Mouse (Mus musculus) thymus, postnatal 25 days (tissue): ENCODE results near the gene Arid4a.

Experiments used
- DNase-seq: peaks from one replicate; pipeline ENCODE4 v3.0.0; 2022

The Arid4a gene

GRCm38 (mm10) chr12:71015363-71016210 lies at the start of gene Arid4a:
TSS of gene Arid4a (plus strand) at chr12:71015990.
- DNase-seq: peak; percentile 93

- DNase-seq: no peak
Measured at GRCm38 (mm10) chr12:70967581-70967980, 48.2 kb upstream of the Arid4a start.

DNA sequence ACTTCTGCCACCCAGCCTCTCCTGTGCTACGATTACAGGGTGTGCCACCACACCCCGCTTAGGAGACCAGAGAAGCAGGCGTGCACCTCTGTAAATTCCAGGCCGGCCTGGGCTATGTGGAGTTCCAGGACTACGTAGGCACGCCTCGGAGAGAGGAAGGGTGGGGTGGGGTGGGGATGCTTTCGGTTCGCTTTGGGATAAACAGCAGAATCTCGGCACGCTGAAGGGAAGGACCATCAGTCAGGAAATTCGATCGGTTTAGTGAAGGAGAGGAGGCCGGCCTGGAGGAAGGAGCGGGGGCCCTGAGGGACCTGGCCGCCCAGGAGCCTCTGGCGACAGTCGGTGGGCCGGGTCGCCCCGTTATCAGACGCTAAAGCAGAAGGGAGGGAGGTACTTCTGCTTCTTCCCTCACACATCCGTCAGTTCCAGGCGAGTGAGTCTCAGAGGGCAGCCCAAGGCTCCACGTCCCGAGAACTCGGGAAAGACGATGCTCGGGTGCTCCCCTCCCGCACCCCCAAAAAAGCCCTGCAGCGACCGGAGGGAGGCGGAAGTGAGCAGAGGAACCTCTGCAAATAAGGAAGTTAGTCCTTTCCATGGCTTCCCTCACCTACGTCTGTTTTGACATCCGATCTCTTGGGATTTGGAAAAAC lies 47.5 kb upstream of the Arid4a start:
- peak; percentile 89 for DNase-seq

DNA sequence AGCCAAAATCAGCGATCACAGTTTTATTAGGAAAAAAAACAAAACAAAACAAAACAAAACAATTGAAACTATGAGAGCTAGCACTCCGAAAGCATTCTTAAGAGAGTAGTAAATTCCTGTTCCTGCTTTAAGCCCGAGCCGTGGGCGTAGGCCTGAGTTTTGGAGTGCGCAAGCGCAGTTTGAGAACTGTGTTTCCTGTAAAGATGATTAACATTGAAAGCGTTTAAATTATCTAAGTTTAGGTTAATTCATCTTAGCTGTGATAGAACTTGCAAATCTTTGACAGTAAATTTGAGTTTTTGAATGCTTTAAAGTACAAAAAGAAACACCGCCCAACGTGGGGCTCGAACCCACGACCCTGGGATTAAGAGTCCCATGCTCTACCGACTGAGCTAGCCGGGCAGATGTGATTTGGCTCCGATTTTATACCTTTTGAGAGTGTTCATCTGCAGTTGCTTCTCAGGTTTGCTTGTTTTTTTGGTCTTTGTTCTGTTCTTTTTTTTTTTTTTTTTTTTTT lies 46.9 kb upstream of the Arid4a start:
- peak; percentile 90 for DNase-seq

DNA sequence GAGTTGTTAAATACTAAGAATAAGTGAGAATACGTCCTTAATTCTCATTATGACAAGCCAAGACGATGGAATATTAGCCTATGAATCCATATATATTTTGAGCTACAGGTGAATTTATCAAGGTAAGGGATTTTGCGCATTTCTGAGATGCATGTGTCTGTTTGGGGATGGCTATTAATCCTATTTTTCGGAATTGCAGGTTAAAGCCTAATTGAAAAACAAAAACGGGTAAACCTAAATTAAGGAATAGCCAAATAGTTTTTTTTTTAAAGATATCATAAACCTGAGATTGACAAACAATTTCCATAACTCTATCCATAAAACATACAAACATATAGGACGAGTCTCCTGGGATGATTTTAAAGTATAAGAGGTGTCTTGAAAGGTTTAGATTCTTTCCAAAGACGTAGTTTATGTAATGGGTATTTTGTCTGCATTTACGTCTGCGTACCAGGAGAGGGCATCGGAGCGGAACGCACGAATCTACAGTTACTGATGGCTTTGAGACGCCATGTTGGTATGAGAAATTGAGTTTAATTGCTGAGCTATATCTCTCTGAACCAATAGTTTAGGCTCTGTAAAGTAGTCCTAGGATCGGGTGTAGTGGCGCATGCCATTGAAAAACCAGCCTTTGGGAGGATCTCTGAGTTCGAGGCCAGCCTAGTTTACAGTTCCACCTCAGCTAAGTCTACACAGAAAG lies 46.2 kb upstream of the Arid4a start:
- DNase-seq: peak; percentile 66

DNA sequence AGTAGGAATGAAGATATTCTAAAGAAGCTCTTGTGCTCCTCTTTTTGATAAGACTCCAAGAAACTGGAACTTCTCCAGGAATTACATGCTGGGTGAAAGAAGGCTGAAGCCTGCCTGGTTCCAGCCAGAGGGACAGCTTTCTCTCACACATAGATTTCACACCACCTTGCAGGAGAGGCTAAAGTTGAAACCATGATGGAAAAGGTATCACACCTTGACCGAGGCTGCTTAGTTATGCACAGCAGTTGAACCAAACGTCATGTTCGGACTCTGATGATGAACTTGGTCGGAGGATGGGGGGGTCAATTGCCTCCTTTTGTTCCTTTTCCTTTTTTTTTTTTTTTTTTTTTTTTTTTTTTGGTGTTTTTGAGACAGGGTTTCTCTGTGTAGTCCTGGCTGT lies 42.0 kb upstream of the Arid4a start:
- DNase-seq: peak; percentile 3

DNA sequence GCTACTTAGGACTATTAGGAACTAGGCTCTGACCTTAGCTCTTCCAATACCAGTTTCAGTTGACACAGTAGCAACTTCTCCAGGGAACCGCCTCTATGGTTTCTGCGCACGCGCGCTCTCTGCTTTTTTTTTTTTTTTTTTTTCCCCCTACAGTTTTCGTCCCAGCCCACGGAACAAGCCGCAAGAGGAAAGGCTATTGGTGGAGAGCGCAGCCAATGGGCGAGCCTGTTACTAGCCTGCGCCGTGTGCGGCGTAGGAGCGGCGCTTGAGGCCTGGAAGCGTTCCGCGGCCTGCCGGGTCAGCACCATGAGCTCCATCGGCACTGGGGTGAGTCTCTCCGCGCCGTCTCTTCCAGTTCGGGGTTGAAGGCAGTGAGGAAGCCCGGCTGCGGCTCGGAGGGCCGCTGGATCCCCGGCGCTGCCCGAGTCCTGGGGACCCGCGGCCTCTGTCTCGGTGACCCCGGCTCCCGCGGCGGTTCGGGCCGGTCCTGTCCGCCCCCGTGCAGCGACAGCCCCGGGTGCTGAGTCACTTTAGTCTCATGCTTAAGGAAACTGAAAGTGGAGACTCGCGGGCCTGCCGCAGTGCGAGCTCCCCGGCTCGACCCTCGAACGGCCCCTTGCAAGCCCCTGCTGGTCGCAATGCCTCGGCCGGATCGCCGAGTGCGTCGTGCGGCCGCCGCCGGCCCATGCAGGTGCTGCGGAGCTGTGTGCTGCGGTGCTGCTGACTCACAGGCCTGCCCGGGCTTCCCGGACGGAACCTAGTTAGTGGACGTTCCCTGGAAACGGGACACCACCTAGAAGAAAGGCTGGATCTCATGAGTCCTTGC lies 41.1 kb upstream of the Arid4a start, which contains the start of gene Psma3:
Gene Psma3, plus strand, starts transcription at position 181 of the 826 bp plus-strand sequence.
- DNase-seq: peak; percentile 87

- DNase-seq: no peak
Measured at GRCm38 (mm10) chr12:70975406-70975805, 40.4 kb upstream of the Arid4a start.

DNA sequence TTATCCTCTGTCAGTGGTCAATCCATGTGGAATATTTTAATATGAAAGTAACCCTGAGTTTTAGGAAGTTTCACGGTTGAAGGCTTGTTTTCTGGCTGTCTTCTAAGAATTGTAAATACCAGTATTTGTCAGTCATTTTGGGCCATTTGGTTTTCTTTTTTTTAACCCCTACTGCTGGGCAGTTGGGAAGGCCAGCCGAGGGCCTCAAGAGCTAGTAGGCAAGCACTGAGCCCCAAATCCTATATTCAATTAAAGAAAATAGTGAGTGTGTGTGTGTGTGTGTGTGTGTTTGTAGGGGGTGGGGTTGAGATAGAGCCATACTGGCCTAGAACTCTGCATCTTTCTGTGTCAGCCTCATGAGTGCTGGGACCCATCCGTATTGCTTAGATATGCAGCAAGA lies 39.9 kb upstream of the Arid4a start:
- no peak for DNase-seq

DNA sequence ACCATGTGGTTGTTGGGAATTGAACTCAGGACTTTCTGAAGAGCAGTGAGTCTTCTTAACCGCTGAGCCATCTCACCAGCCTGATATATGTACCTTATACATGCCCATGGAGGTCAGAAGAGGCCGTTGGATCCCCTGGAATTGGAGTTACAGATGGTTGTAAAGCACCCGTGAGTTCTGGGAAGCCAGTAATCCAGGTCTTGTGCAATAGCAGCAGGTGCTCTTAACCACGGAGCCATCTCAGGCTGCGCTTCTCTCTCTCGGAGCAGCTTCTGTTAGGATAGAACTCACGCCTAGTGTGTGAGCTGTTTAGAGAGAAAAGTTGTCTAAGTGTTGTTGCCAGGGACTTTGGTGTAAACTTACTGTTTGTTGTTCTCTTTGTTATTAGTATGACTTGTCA lies 37.4 kb upstream of the Arid4a start:
- DNase-seq: no peak

DNA sequence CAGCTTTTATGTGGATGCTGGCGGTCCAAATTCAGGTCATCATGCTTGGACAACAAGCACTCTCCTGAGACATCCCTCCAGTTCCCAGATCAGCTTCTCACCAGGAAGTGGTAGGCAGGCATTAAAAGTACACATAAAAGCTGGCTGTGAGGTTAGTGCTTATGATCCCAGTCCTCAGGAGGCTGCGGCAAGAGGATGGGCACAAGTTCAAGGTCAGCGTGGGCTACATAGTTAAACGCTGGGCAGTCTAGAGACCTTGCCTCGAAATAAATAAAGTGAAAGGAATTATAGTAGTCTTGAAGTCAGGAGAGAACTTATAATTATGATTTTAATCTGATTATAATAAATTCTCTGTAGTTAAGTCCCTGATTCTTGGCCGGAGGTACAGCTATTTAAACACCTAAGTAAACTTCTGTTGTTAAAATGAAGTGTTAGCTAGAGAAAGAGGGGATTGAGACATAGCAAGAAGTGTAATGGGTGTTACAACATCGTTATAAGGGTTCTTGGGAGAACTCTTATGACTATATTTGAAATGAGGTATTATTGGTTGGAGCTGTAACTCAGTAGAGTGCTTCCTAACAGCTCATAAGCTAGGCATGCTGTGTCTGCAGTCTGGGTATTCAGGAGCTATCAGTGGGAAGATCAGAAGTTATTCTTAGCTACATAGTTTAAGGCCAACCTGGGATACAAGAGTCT lies 30.8 kb upstream of the Arid4a start:
- no peak for DNase-seq

DNA sequence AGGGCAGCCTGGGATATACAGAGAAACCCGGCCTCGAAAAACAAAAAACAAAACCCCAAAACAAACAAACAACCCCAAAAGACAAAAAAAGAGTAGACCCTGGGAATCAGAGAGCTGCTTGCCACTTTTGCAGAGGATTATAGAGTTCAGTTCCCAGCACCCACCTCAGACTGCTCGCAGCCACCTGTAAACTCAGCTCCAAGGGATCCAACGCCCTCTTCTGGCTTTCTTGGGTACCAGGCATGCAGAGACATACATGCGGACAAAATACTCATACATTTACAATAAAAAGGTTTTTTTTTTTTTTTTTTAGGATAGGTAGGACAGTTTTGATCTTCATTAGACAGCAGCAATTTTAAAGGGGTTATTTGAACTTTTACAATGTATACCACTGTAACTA lies 18.6 kb upstream of the Arid4a start:
- DNase-seq: no peak

DNA sequence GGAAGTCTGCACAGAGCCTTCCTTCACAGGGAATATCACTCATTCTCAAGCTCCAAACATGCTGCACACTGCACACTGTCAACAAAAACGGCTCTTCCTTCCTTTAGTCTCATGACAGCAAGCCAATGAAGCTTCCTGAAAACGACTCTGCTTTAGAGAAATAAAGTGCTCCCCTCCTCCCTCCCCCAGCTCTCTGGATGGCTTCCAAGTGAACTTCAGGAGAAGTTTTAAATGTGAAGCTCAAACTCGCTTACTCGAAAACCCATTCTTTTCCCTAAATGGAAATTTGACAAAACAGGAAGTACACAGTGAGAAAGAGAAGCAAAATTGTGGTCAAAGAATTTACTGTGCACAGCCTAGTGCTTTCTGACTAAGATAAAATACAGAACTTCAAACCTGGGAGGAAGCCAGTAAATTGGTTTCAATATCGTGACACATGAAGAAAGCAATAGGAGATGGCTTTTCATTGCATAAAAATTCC lies 16.3 kb upstream of the Arid4a start:
- DNase-seq: peak; percentile 25

- no peak for DNase-seq
Measured at GRCm38 (mm10) chr12:71000344-71000743, 15.4 kb upstream of the Arid4a start.

GRCm38 (mm10) chr12:71001456-71001855 lies 14.3 kb upstream of the Arid4a start:
- no peak for DNase-seq

GRCm38 (mm10) chr12:71003760-71004426 lies 11.9 kb upstream of the Arid4a start:
- DNase-seq: no peak

GRCm38 (mm10) chr12:71006141-71006540 lies 9.6 kb upstream of the Arid4a start:
- no peak for DNase-seq

- DNase-seq: no peak
Measured at GRCm38 (mm10) chr12:71006901-71007300, 8.9 kb upstream of the Arid4a start.

DNA sequence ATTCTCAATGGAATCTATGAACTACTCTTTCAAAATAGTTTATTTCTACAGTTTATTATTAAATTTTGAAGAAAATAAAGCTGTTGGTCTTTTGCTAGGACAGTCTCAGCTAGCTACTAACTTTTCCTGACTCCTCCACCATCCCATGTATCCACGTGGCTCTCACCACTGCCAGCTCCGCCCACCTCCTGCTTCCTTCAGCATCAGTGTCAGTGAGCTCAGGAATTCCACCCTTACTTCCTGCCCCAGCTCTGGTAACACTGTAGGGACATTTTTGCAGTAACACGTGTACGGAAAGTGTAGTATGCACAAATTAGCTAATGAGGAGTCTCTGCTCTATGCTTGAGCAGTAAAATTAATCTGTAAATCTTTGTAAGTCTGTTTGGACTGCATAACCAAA lies 6.0 kb upstream of the Arid4a start:
- DNase-seq: no peak

DNA sequence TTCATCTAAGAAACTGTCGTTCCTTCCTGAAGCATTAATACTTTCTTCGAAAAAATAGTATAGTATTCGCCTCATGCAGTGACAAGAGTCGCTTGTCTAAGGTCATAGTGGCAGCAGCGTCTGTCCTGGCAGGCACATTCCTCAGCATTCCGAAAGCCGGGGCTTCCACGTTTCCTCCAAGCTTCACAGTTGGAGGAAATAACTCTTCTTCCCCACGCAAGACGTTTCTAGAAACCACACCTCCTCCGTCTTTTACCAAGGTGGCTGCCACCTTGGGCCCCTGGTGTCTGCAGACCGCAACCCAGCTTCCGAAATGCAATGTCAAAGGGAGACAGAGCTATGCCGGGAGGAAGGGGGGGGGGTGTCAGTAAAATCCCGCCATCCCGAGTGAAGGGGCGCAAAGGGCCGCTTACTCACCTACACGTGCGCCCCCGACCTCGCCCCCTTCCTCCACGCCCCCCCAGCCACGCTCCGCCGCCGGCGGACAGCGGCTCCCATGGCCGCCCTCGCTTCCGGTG lies 886 bp upstream of the Arid4a start:
- no peak for DNase-seq

DNA sequence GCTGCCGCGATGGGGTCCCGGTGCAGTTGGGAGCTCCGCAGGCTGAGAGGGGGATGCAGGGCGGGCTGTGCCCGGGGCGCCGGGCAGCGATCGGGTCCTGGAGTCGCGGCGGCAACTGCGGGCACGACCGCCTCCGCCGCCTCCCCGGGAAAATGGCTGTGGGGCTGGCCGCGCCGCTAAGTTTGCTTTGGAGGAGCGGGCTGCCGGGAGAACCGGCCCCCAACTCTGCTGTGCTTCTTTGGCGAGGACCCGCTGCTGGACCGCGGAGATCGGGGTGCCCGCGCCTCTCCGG lies 367 bp downstream of the Arid4a start:
- DNase-seq: no peak
